Mouse (Mus musculus) stomach, postnatal 0 days (tissue): ENCODE results near the gene Cela1. TPM values are rescaled to one million over a fixed set of nuclear protein-coding genes. Genes with fewer than 3 reads are reported as not detected.

Source experiments
- ATAC-seq: fragments of 200-750 bp; cut with Nextera tagmentation; 2 replicates; pipeline ENCODE4 v1.8.0; 2017; ENCODE audit not compliant: low FRiP score, low TSS enrichment
- DNase-seq: peaks from one replicate; pipeline ENCODE4 v3.0.0-alpha.2; 2016; ENCODE audit warnings: low spot score
- H3K27ac ChIP-seq: fragments of 300-500 bp; sonication (generic); replicated peaks from 2 replicates; pipeline ENCODE4 v1.5.1; 2014; ENCODE audit warnings: mild to moderate bottlenecking, control low read depth
- H3K27me3 ChIP-seq: fragments of 300-500 bp; sonication (generic); 2 replicates; pipeline ENCODE4 v1.6.1; 2014; ENCODE audit warnings: low read length; ENCODE audit not compliant: control insufficient read depth, insufficient read depth
- H3K36me3 ChIP-seq: fragments of 300-500 bp; sonication (generic); 2 replicates; pipeline ENCODE4 v1.6.1; 2014; ENCODE audit warnings: low read length, mixed read lengths; ENCODE audit not compliant: control insufficient read depth, insufficient read depth
- H3K4me1 ChIP-seq: fragments of 300-500 bp; sonication (generic); replicated peaks from 2 replicates; pipeline ENCODE4 v1.6.1; 2014; ENCODE audit warnings: antibody characterized with exemption; ENCODE audit not compliant: control insufficient read depth, insufficient read depth
- H3K4me2 ChIP-seq: fragments of 300-500 bp; sonication (generic); replicated peaks from 2 replicates; pipeline ENCODE4 v1.6.1; 2014; ENCODE audit warnings: low read depth, mild to moderate bottlenecking, control low read depth, moderate library complexity
- H3K4me3 ChIP-seq: fragments of 300-500 bp; sonication (generic); 2 replicates; pipeline ENCODE4 v1.5.1; 2014; ENCODE audit warnings: low read depth, low read length, control low read depth
- H3K9ac ChIP-seq: fragments of 300-500 bp; sonication (generic); 2 replicates; pipeline ENCODE4 v1.6.1; 2014; ENCODE audit warnings: mild to moderate bottlenecking, low read length, control low read depth, mixed read lengths
- H3K9me3 ChIP-seq: fragments of 300-500 bp; sonication (generic); 2 replicates; pipeline ENCODE4 v1.6.1; 2016; ENCODE audit warnings: low read length; ENCODE audit not compliant: control insufficient read depth
- CTCF ChIP-seq: IDR thresholded peaks from 2 replicates; pipeline ENCODE4 v1.5.1; 2016; ENCODE audit warnings: antibody characterized with exemption, low read depth, mild to moderate bottlenecking, moderate library complexity
- EP300 ChIP-seq: optimal IDR thresholded peaks from 2 replicates; pipeline ENCODE3; 2016; ENCODE audit warnings: antibody characterized with exemption
- WGBS: fragments of 180-500 bp; shearing (Covaris S2); extraction: QIAGEN DNeasy Blood & Tissue Kit; methylation state at CpG from one replicate; pipeline ENCODE4 v1.1.7; 2014; 5-methylcytosine and 5-hydroxymethylcytosine counted together
- polyA plus RNA-seq: library from polyadenylated mRNA; unstranded; fragments of >200 nt; fragmentation: Nextera tagmentation; extraction: Ambion mirVana; gene quantifications from 2 replicates; pipeline ENCODE4 v1.2.1, GENCODE M21; 2015

Cela1 gene
- polyA plus RNA-seq, 1 experiment from 2014 or later: 24.1 TPM

- peak; percentile 88 for ATAC-seq
These were observed 36.1 kb downstream of the Cela1 start for GRCm38 (mm10) chr15:100651610-100652009.

GRCm38 (mm10) chr15:100650111-100650510 is 37.6 kb downstream of the Cela1 start:
- DNase-seq (no peak), ATAC-seq (no peak)
- no peak overlapping the region for H3K27ac ChIP-seq
- no peaks in the 10 kb centered on the region for H3K27me3 ChIP-seq
- H3K4me3 ChIP-seq: no peak overlapping the region
- no peak for TF ChIP-seq CTCF
- no peaks in the 10 kb centered on the region for H3K36me3 ChIP-seq
- no peaks in the 10 kb centered on the region for H3K9me3 ChIP-seq
- no peak overlapping the region for H3K4me2 ChIP-seq
- no peaks in the 10 kb centered on the region for H3K4me1 ChIP-seq
- 86% methylated on average over 10 of the region's 10 CpGs for WGBS
- H3K9ac ChIP-seq: no peak overlapping the region

More at GRCm38 (mm10) chr15:100651610-100652009, 36.1 kb downstream of the Cela1 start:
- H3K4me3 ChIP-seq: no peak overlapping the region
- H3K27me3 ChIP-seq: no peaks in the 10 kb centered on the region
- H3K27ac ChIP-seq: peak overlapping the region; percentile 61; the same call in 1 of the 2 replicates
- peak; percentile 76 for DNase-seq
- no peaks in the 10 kb centered on the region for H3K9me3 ChIP-seq
- H3K9ac ChIP-seq: no peak overlapping the region
- H3K36me3 ChIP-seq: no peaks in the 10 kb centered on the region
- peak; percentile 83 for TF ChIP-seq EP300
- no peak for TF ChIP-seq CTCF
- no peaks in the 10 kb centered on the region for H3K4me1 ChIP-seq
- H3K4me2 ChIP-seq: no peak overlapping the region
- 52% methylated on average over 9 of the region's 9 CpGs for WGBS

GRCm38 (mm10) chr15:100646161-100646560 is 41.6 kb downstream of the Cela1 start:
- no peaks in the 10 kb centered on the region for H3K9me3 ChIP-seq
- DNase-seq (no peak), ATAC-seq (no peak)
- H3K36me3 ChIP-seq: no peaks in the 10 kb centered on the region
- H3K4me1 ChIP-seq: no peaks in the 10 kb centered on the region
- H3K27me3 ChIP-seq: no peaks in the 10 kb centered on the region
- no peak overlapping the region for H3K4me2 ChIP-seq
- WGBS: 71% methylated on average over 6 of the region's 6 CpGs
- H3K9ac ChIP-seq: no peak overlapping the region
- TF ChIP-seq CTCF: no peak
- no peak overlapping the region for H3K4me3 ChIP-seq
- no peak overlapping the region for H3K27ac ChIP-seq

DNA sequence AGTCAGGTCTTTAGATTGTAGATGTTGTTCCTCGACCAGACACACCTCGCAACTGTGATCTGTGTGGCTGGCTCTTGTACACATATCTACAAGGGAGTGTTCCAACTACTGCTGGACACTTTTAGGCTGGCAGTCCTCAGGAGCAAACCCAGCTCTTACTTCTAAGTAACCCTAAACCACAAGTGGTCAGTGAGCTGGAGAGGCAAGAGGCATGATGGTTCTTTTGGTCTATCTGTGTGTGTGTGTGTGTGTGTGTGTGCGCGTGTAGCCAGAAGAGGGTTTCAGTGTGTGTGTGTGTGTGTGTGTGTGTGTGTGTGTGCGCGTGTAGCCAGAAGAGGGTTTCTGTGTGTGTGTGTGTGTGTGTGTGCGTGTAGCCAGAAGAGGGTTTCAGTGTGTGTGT is 45.3 kb downstream of the Cela1 start:
- H3K4me3 ChIP-seq: no peak overlapping the region
- H3K27ac ChIP-seq: no peak overlapping the region
- ATAC-seq: no peak
- no peaks in the 10 kb centered on the region for H3K9me3 ChIP-seq
- H3K27me3 ChIP-seq: no peaks in the 10 kb centered on the region
- WGBS: 84% methylated on average over 7 of the region's 7 CpGs
- no peak for TF ChIP-seq EP300
- no peak for TF ChIP-seq CTCF
- no peaks in the 10 kb centered on the region for H3K36me3 ChIP-seq
- no peak for DNase-seq
- no peak overlapping the region for H3K4me2 ChIP-seq
- H3K4me1 ChIP-seq: no peaks in the 10 kb centered on the region
- H3K9ac ChIP-seq: no peak overlapping the region

- Histone ChIP-seq H3K4me1 (no peaks in the 10 kb centered on the region), H3K27ac (peak overlapping the region; percentile 45; the same call in 1 of the 2 replicates), H3K9me3 (no peaks in the 10 kb centered on the region), H3K36me3 (no peaks in the 10 kb centered on the region), H3K27me3 (no peaks in the 10 kb centered on the region), H3K9ac (no peak overlapping the region), H3K4me2 (no peak overlapping the region), H3K4me3 (no peak overlapping the region)
- ATAC-seq: no peak
- 43% methylated on average over 15 of the region's 16 CpGs for WGBS
- TF ChIP-seq EP300 (no peak), CTCF (no peak)
- DNase-seq: no peak
These were observed 46.4 kb downstream of the Cela1 start for GRCm38 (mm10) chr15:100641226-100641810.

DNA sequence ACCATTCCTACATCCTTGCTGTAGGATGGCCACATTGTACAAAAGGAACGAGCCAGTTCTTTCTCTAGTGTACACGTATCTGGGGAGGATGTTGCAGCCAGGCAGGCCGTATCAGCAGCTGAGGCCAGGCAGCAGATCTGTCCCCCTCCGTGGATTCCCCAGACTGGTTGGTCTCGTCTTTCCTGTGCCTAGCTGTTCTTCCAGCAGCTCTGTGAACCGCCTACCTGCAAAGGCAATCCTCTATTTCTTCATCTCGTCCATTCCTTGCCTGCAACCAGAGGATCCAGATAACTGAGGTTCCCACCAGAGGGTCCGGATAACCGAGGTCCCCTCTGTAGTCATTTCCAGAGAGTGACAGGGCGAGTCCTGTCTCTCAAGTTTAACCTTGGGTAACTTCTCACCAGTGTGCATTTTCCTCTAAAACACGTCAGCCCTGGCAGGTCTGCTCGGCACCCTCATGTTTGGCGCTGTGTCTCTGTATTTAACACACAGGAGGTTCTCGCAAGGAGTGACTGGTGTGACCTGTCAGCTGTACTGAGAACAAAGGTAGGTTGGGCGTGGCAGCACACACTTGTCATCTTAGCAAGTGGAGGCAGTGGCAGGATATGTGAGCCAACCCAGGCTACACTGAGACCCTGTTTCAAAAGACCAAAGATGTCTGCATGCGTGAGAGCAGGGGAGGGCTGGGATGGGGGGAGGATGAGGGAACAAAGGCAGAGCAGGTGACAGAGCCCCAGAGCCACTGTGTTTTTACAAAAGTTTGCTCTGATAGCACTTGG is 47.6 kb downstream of the Cela1 start:
- TF ChIP-seq CTCF: no peak
- TF ChIP-seq EP300: no peak
- Histone ChIP-seq H3K4me1 (no peaks in the 10 kb centered on the region), H3K27ac (peak overlapping the region; percentile 45), H3K4me2 (no peak overlapping the region), H3K9me3 (no peaks in the 10 kb centered on the region), H3K36me3 (no peaks in the 10 kb centered on the region), H3K27me3 (no peaks in the 10 kb centered on the region), H3K4me3 (no peak overlapping the region), H3K9ac (no peak overlapping the region; the same call in 1 of the 2 replicates)
- DNase-seq (no peak), ATAC-seq (no peak)
- 52% methylated on average over 16 of the region's 16 CpGs for WGBS
